Mouse (Mus musculus): ENCODE results near the gene Mdh1b.
A peak's percentile ranks its signal among the peaks of the same experiment; 100 is the strongest.

Gene Mdh1b

GRCm38 (mm10) chr1:63658016-63658415, 72.1 kb downstream of the Mdh1b start:
- peak; percentile 79 for DNase-seq (ENCODE audit: low spot score)
